Mouse (Mus musculus): ENCODE measurements at regions not wholly inside any gene's neighbourhood (a gene's known extent, or its start where the extent isn't known, plus 50 kb on each side); places are given as distances from the start of the nearest gene placed in this dataset.

DNA sequence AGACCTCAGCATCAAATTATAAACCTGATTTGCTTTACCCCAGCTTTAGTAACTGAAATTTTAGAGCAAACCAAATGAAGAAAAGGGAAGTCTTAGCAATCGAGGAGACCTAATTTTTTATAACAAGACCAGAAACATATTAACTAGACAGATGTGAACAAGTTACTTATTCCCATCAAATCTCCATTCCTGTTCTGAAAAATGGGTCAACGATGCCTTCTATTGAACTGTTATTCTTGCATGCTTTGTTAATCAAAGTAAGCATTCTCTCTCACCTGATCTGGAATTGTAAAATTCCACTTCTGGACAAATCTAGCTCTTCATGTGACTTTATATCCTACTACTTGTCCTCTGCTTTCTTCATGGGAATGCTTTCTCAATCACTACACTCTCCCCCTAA, 137.6 kb downstream of the Arrdc3 start:
- TF ChIP-seq CTCF (IDR thresholded peaks at IDR 0.05; ENCODE audit: insufficient read depth, low read length) (no peak), POLR2A (IDR thresholded peaks at IDR 0.05; ENCODE audit: borderline replicate concordance, extremely low read depth, low read depth, low read length) (no peak)
